Mouse (Mus musculus): ENCODE results near the gene Usp48. TPM values are rescaled to one million over a fixed set of nuclear protein-coding genes. Genes with fewer than 3 reads are reported as not detected.

Gene Usp48
- polyA plus RNA-seq, 1 experiment from 2014 or later, result 39.5 TPM

DNA sequence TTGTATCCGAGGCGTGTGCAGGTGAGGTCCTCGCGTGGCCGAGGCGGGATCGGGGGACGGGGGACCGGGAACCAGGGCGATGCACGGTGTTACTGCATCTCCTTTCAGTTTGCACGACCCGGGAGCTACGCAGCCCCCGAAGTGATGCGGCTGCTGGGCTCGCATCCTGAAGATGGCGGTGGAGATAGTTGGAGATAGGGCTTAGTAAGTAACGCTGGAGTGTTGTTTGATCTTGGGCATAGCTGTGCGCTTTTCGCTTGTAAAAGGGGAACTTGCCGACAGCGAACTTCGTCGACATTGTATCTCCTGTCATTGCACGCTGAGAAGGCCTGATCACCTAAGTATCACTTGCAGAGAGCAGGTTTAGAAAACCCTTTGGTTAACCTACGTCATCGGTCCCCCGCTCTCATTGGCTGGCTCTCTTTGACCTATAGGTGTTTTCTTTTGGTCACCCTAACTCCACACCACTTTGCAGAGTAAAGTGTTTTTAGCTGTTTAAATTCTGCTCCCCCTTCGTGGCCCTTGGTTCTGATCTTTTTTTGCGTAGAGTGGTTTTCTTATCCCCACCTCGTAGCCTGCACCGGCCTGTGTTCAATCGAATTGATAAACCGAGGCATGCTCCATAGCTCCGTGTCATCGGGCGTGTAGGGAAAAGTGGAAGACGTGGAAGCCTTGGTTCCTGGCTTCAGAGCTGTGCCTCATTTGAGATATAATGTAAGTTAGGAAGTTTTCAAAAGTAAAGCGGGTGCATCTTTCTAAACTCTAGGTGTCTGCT is 1.1 kb downstream of the Usp48 start:
- WGBS, result 3% methylated on average over 40 of the region's 40 CpGs
- H3K4me3 ChIP-seq (ENCODE audit: control insufficient read depth in 1 of 2, insufficient read depth in 1 of 2, low read depth in 1 of 2, low read length in 2 of 2), result peak overlapping the region; percentile 52 to 98
- ATAC-seq (ENCODE audit: insufficient number of reproducible peaks, insufficient read depth, low FRiP score, low read depth), result no peak

DNA sequence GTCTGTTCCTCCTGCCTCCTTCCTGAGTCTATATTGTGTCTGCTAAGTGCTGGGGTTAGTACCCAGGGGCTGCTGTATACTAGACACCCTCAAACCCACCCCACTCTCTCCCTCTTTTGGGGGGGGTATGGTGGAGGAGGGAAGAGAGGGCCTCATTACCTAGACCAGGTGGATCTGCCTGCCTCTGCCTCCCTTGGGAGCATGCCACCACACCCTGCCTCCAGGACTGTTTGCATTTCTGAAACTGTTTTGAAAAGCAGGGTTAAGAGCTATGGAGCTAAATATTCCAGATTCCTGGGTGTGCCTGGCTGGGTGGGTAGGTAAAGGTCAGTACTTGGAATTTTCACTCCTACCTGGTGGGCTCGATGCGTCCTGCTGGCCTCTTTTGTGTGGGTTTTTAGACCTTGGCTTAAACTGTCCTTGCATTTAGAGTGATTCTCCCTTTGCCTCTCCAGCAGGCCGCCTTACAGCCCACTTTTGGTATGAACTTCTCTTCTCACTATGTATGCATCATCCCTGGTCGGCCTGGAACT is 3.6 kb downstream of the Usp48 start:
- Histone ChIP-seq H3K27ac (replicated peaks in 1 of 2; ENCODE audit: control insufficient read depth in 1 of 2, insufficient read depth in 1 of 2, low read depth in 2 of 2, low read length in 2 of 2) (no peak overlapping the region), H3K9ac (ENCODE audit: low read length) (no peak overlapping the region), H3K4me3 (ENCODE audit: control insufficient read depth in 1 of 2, insufficient read depth in 1 of 2, low read depth in 1 of 2, low read length in 2 of 2) (no peak overlapping the region), H3K9me3 (ENCODE audit: control insufficient read depth, low read length) (no peaks in the 10 kb centered on the region), H3K4me1 (ENCODE audit: control insufficient read depth in 2 of 2, insufficient read depth in 2 of 2, low read length in 2 of 2) (peaks cover 7 to 19% of the 10 kb centered on the region in 2 experiments), H3K27me3 (ENCODE audit: control insufficient read depth, insufficient read depth, low read length) (no peaks in the 10 kb centered on the region), H3K4me2 (ENCODE audit: low read length) (no peak overlapping the region), H3K36me3 (ENCODE audit: control insufficient read depth, insufficient read depth, low read length) (no peaks in the 10 kb centered on the region)
- WGBS, result 91% methylated on average over 4 of the region's 4 CpGs
- no peak for ATAC-seq (ENCODE audit: insufficient number of reproducible peaks, insufficient read depth, low FRiP score, low read depth)

More for the DNA sequence above, 1.1 kb downstream of the Usp48 start:
- H3K9me3 ChIP-seq (ENCODE audit: control insufficient read depth, low read length), result no peaks in the 10 kb centered on the region
- peak overlapping the region; percentile 92 for H3K4me2 ChIP-seq (ENCODE audit: low read length)
- H3K9ac ChIP-seq (ENCODE audit: low read length), result peak overlapping the region; percentile 91
- H3K27ac ChIP-seq (replicated peaks in 1 of 2; ENCODE audit: control insufficient read depth in 1 of 2, insufficient read depth in 1 of 2, low read depth in 2 of 2, low read length in 2 of 2), result peak overlapping the region; percentile 5 to 98
- H3K4me1 ChIP-seq (ENCODE audit: control insufficient read depth in 2 of 2, insufficient read depth in 2 of 2, low read length in 2 of 2), result peaks cover 7 to 19% of the 10 kb centered on the region in 2 experiments
- H3K36me3 ChIP-seq (ENCODE audit: control insufficient read depth, insufficient read depth, low read length), result no peaks in the 10 kb centered on the region
- H3K27me3 ChIP-seq (ENCODE audit: control insufficient read depth, insufficient read depth, low read length), result no peaks in the 10 kb centered on the region

GRCm38 (mm10) chr4:137598577-137598976 is 5.0 kb downstream of the Usp48 start:
- ATAC-seq (ENCODE audit: insufficient number of reproducible peaks, insufficient read depth, low FRiP score, low read depth), result no peak
- H3K4me2 ChIP-seq (ENCODE audit: low read length), result no peak overlapping the region
- H3K4me3 ChIP-seq (ENCODE audit: control insufficient read depth in 1 of 2, insufficient read depth in 1 of 2, low read depth in 1 of 2, low read length in 2 of 2), result no peak overlapping the region
- H3K9me3 ChIP-seq (ENCODE audit: control insufficient read depth, low read length), result no peaks in the 10 kb centered on the region
- 86% methylated on average over 5 of the region's 5 CpGs for WGBS
- H3K27ac ChIP-seq (replicated peaks in 1 of 2; ENCODE audit: control insufficient read depth in 1 of 2, insufficient read depth in 1 of 2, low read depth in 2 of 2, low read length in 2 of 2), result no peak overlapping the region
- H3K4me1 ChIP-seq (ENCODE audit: control insufficient read depth in 2 of 2, insufficient read depth in 2 of 2, low read length in 2 of 2), result peaks cover 12 to 30% of the 10 kb centered on the region in 2 experiments
- H3K27me3 ChIP-seq (ENCODE audit: control insufficient read depth, insufficient read depth, low read length), result no peaks in the 10 kb centered on the region
- no peak overlapping the region for H3K9ac ChIP-seq (ENCODE audit: low read length)
- H3K36me3 ChIP-seq (ENCODE audit: control insufficient read depth, insufficient read depth, low read length), result no peaks in the 10 kb centered on the region

- 47% methylated on average over 11 of the region's 11 CpGs for WGBS
- peak; percentile 41; the same call in 1 of the 2 replicates for ATAC-seq (ENCODE audit: insufficient number of reproducible peaks, insufficient read depth, low FRiP score, low read depth)
- H3K27ac ChIP-seq (replicated peaks in 1 of 2; ENCODE audit: control insufficient read depth in 1 of 2, insufficient read depth in 1 of 2, low read depth in 2 of 2, low read length in 2 of 2), result no peak overlapping the region
- no peaks in the 10 kb centered on the region for H3K9me3 ChIP-seq (ENCODE audit: control insufficient read depth, low read length)
- no peak overlapping the region for H3K4me3 ChIP-seq (ENCODE audit: control insufficient read depth in 1 of 2, insufficient read depth in 1 of 2, low read depth in 1 of 2, low read length in 2 of 2)
- peak overlapping the region; percentile 34 for H3K4me2 ChIP-seq (ENCODE audit: low read length)
- H3K36me3 ChIP-seq (ENCODE audit: control insufficient read depth, insufficient read depth, low read length), result peaks cover 40% of the 10 kb centered on the region
- H3K9ac ChIP-seq (ENCODE audit: low read length), result peak overlapping the region; percentile 14; the same call in 1 of the 2 replicates
- peaks cover 11 to 28% of the 10 kb centered on the region in 2 experiments for H3K4me1 ChIP-seq (ENCODE audit: control insufficient read depth in 2 of 2, insufficient read depth in 2 of 2, low read length in 2 of 2)
- H3K27me3 ChIP-seq (ENCODE audit: control insufficient read depth, insufficient read depth, low read length), result no peaks in the 10 kb centered on the region
Measured at GRCm38 (mm10) chr4:137603449-137604171, 10.1 kb downstream of the Usp48 start.

DNA sequence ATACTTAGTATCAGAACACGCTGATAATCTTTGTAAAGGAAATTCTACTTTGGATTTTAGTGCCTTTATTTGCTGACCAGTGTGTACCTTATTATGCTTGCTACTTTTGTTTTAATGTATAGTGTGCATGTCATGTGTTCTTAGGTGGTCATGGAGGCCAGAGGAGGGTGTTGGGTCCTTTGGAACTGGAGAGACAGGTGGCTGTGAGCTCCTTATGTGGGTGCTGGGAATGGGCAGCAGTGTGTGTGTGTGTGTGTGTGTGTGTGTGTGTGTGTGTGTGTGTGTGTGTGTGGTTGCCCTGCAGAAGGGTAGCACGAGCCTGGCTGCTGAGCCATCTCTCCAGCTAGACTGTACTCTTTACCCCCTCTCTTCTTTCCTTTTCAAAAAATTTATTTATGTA is 13.5 kb downstream of the Usp48 start:
- Histone ChIP-seq H3K36me3 (ENCODE audit: control insufficient read depth, insufficient read depth, low read length) (peaks cover 74% of the 10 kb centered on the region), H3K9ac (ENCODE audit: low read length) (no peak overlapping the region), H3K4me3 (ENCODE audit: control insufficient read depth in 1 of 2, insufficient read depth in 1 of 2, low read depth in 1 of 2, low read length in 2 of 2) (no peak overlapping the region), H3K27me3 (ENCODE audit: control insufficient read depth, insufficient read depth, low read length) (no peaks in the 10 kb centered on the region), H3K9me3 (ENCODE audit: control insufficient read depth, low read length) (no peaks in the 10 kb centered on the region), H3K4me2 (ENCODE audit: low read length) (no peak overlapping the region), H3K4me1 (ENCODE audit: control insufficient read depth in 2 of 2, insufficient read depth in 2 of 2, low read length in 2 of 2) (peaks cover 11 to 24% of the 10 kb centered on the region in 2 experiments), H3K27ac (replicated peaks in 1 of 2; ENCODE audit: control insufficient read depth in 1 of 2, insufficient read depth in 1 of 2, low read depth in 2 of 2, low read length in 2 of 2) (no peak overlapping the region)
- no peak for ATAC-seq (ENCODE audit: insufficient number of reproducible peaks, insufficient read depth, low FRiP score, low read depth)
- WGBS, result 97% methylated on average over 2 of the region's 2 CpGs

DNA sequence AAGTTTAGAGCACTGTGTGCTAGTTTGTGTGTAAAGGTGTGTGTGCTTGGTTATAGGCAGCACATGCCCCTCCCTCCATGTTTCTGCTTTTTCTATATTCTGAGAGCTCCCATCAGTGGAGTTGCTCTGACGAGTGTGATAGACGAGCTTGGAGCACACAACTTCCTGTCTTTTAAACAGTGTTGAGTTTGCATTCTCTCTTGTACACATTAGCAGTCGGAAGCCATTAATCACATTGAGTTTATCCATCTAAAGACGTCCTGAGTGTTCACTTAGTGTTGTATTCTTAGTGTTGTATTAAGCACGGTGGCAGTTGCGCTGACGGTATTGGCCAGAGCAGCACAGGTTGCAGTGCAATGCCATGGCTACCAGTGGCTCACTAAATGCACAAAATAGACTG is 15.7 kb downstream of the Usp48 start:
- Histone ChIP-seq H3K36me3 (ENCODE audit: control insufficient read depth, insufficient read depth, low read length) (peaks cover 96% of the 10 kb centered on the region), H3K4me3 (ENCODE audit: control insufficient read depth in 1 of 2, insufficient read depth in 1 of 2, low read depth in 1 of 2, low read length in 2 of 2) (no peak overlapping the region), H3K4me2 (ENCODE audit: low read length) (no peak overlapping the region), H3K27ac (replicated peaks in 1 of 2; ENCODE audit: control insufficient read depth in 1 of 2, insufficient read depth in 1 of 2, low read depth in 2 of 2, low read length in 2 of 2) (no peak overlapping the region), H3K4me1 (ENCODE audit: control insufficient read depth in 2 of 2, insufficient read depth in 2 of 2, low read length in 2 of 2) (peaks cover 2 to 6% of the 10 kb centered on the region in 2 experiments; a peak in 3 of 4 replicates), H3K9me3 (ENCODE audit: control insufficient read depth, low read length) (no peaks in the 10 kb centered on the region), H3K27me3 (ENCODE audit: control insufficient read depth, insufficient read depth, low read length) (no peaks in the 10 kb centered on the region), H3K9ac (ENCODE audit: low read length) (no peak overlapping the region)
- ATAC-seq (ENCODE audit: insufficient number of reproducible peaks, insufficient read depth, low FRiP score, low read depth), result no peak
- WGBS, result 76% methylated on average over 7 of the region's 7 CpGs

- WGBS, result 39% methylated on average over 7 of the region's 7 CpGs
- H3K36me3 ChIP-seq (ENCODE audit: control insufficient read depth, insufficient read depth, low read length), result peaks cover 96% of the 10 kb centered on the region
- no peak overlapping the region for H3K4me2 ChIP-seq (ENCODE audit: low read length)
- no peaks in the 10 kb centered on the region for H3K27me3 ChIP-seq (ENCODE audit: control insufficient read depth, insufficient read depth, low read length)
- H3K9ac ChIP-seq (ENCODE audit: low read length), result no peak overlapping the region
- H3K27ac ChIP-seq (replicated peaks in 1 of 2; ENCODE audit: control insufficient read depth in 1 of 2, insufficient read depth in 1 of 2, low read depth in 2 of 2, low read length in 2 of 2), result no peak overlapping the region
- H3K4me3 ChIP-seq (ENCODE audit: control insufficient read depth in 1 of 2, insufficient read depth in 1 of 2, low read depth in 1 of 2, low read length in 2 of 2), result no peak overlapping the region
- no peaks in the 10 kb centered on the region for H3K9me3 ChIP-seq (ENCODE audit: control insufficient read depth, low read length)
- ATAC-seq (ENCODE audit: insufficient number of reproducible peaks, insufficient read depth, low FRiP score, low read depth), result no peak
- H3K4me1 ChIP-seq (ENCODE audit: control insufficient read depth in 2 of 2, insufficient read depth in 2 of 2, low read length in 2 of 2), result peaks cover 2 to 4% of the 10 kb centered on the region in 2 experiments; a peak in 2 of 4 replicates
Measured at GRCm38 (mm10) chr4:137609702-137610101, 16.1 kb downstream of the Usp48 start.
